Mouse (Mus musculus) cerebellum, adult 11-12 months (tissue): ENCODE results near the gene Csmd2.

ENCODE experiments used
- DNase-seq: peaks from one replicate; pipeline ENCODE4 v3.0.0; 2022

The Csmd2 gene

DNA sequence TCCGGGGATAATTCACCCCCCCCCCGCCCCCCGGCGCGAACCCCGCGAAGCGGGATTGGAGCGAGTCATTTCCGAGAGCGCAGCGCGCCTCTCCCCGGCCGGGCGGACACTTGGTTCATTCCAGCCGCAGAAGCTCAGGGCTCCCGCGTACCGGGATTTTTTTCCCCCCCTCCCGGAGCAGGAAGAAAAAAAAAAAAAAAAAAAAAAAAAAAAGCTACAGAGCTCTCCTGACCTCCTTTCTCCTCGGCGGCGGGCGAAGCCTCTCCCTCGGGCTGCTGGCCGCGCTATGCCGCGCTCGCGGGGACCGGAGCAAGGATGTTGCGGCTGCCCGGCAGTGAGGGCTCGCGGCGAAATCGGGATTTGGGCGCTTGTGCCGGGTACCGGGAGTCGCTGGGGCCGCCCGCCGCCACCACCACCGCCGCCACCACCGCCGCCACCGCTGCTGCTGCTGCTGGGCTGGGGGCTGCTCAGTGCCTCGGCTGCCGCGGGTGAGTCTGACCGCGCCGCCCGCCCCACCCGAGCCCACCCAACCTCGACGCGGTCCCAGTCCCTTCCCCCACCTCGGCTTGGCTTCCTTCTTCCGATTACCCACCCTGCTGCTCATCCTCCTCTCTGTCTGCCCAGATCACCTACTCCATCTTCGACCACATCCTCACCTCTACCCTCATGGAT is at the start of gene Csmd2:
Csmd2 (plus strand) TSS at position 74 of the 672 bp plus-strand sequence.
- DNase-seq, result peak; percentile 76

DNA sequence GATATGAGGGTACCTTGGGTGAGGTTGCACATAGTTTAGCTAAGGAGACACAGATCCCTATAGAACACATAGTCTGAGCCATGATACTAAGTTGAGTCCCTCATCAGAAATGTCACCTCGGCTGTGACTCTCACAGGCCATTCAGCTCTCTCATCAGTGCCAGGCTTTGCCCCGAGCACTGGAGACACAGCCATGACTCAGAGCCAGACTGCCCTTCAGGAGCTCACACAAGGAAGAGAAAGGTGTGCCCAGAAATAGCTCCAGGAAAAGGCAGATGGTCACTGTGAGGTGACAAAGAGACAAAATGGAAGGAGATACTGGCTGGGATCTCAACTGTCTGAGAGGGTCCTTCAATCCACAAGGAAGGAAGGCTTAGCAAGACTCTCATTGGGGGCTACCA is 40.0 kb upstream of the Csmd2 start:
- peak; percentile 76 for DNase-seq

DNA sequence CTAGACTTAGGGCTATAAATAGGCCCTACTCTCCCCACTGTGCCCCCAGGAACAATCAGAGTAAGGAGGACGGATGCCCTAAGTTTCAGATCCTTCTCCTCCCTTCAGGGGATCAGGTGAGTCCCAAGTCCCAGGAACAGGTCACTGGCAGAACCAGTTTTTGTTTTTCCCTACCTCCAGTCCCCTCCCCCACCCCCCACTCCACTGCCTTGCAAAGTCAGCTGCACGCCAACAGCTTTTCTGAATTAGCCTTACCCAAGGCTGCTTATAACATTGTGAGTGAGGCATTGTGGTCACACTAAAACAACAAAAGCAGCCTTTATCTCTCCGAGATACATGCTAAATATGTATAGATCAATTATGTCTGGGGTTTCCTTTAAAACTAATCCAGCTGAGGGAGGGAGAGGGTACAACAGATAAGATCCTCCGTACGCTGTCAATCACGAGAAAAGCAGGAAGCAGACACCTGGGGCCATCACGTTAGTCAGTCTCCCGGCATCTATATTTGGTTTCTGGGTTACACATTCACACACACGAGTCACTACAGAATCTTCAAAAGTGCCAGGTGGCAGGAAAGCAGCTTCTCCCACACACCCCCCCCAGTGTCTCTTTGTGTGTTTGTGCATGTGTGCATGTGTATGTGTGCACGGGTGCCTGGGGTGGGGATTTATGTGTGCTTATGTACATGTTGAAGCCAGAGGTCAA is 34.5 kb upstream of the Csmd2 start:
- no peak for DNase-seq

DNA sequence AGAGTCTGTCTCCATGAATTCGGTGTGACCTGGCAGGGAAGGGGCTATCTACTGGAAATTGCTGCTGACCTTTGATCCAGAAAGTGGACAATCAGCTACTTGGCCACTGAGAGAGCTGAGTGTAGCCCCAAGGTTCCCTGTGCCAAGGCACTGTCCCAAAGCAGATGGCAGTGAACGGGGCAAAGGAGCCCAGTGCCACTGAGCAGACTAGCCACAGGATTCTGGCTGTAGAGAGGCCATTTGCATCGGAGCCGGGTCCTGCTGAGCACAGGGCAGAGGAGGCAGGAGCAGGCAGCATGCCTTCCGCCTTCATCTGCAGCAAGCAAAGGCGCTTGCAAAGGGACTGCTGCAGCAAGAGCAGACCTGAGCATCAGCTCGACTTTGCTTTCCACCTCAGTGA is 18.6 kb upstream of the Csmd2 start:
- peak; percentile 89 for DNase-seq

DNA sequence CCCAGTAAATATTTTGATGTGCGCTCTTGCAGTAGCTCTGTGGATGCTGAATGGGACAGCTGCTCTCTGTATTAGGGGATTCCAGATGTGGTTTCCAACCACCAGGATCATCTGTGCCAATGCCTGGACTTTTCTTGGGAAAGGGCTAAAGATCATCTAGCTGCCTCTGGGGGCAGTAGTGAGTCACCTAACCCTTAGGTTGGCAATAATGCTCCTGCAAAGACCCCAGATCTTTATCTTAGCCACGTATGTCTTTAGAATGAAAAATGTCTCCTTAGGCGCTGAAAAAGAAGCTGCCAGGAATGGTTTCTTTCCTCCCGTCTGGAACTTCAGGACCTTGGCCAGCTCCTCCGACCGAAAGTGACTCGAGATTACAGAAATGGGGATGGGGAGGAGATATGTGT is 17.6 kb upstream of the Csmd2 start:
- no peak for DNase-seq

DNA sequence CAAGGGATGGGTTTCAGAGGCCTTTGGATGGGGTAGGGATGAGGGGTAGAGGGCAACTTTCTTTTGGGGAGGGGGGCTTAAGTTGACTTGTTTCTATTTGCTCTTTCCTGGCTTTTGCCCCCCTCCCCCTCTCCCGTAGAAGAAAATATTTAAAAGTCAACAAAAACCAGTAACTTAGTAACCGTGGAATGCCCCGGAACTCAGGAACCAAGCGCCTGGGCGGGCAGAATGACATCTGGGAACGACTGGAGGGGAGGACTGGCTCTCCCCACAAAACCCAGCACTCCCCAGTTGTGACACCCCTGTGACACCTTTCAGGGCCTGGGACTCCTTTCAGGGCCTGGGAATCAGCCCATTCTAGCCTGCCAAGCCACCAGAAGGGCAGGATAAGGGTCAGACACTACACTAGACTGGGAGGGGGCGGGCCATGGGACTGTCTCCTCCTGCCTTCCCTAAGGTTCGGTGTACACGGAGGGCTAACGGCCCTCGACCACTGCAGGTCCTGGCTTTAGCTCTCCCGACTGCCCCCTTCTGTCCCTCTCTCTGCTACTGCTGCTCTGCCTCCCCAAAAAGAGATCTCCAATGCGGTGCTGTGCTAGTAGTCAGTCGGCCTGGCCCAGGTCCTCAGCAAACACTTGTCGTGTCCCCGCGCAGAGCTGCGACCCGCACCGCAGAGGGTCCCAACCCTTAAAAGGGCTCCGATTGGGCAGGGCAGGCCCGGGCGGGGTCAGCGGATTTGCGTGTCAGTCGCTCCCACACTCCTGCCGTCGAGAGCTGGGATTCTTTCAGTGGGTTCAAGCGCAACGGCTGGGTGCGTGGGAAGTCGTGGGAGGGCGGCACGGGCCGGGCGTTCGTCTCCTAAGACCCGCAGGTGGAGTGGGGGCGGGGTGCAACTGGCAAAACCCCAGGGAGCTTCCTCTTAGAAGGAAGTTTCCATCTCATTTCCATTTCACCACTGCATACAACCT is 16.5 kb upstream of the Csmd2 start, which contains the start of gene CK137956:
CK137956 (minus strand) TSS at position 51 of the 968 bp plus-strand sequence.
- DNase-seq, result no peak

DNA sequence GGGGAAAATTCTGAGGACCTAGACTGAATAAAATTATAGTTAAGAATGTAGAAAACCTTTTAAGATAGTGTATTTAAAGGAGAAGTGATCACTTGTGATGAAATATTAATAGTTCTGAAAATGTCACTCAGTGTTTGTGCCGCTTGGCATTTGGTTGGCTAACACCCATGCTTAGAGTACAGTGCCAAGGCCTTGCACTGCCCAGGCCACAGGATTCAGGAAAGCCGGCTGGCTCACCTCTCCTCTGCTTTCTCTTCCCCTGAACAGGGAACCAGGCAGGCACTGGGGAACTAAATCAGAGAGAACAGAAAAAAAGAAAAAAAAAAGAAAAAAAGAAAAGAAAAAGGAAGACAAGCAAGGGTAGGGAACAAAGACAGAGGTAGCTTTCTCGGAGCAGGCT is 14.7 kb upstream of the Csmd2 start:
- DNase-seq, result no peak

DNA sequence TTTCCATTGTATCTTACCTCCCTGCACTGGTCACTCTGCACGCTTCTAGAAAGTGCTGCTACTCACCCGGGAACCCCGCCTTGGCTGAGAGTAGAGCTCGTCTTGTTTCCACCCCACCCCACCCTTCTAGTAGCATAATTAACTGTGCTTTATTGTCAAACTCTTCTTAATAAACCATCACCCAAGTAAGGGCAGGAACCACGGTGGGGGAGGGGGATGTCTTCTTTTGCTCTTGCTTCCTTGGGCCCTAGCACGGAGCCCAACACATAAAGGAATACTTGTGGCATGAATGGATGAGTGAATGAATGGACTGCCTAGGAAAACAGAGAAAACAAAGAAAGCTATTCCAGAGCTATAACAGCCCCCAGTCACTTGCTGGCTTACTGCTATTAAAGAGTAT is 6.5 kb upstream of the Csmd2 start:
- DNase-seq, result no peak

DNA sequence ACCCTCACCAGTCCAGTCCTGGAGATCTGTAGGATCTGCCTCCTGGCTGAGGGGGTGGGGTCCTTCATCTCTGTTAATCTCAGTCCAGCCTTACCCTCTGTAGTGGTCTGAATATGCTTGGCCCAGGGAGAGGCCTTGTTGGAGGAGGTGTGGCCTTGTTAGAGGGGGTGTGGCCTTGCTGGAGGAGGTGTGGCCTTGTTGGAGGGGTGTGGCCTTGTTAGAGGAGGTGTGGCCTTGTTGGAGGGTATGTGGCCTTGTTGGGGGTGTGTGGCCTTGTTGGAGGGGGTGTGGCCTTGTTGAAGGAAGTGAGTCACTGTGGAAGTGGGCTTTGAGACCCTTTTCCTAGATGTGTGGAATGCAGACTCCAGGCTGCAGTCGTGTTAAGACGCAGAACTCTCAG is 3.2 kb upstream of the Csmd2 start:
- peak; percentile 15 for DNase-seq

DNA sequence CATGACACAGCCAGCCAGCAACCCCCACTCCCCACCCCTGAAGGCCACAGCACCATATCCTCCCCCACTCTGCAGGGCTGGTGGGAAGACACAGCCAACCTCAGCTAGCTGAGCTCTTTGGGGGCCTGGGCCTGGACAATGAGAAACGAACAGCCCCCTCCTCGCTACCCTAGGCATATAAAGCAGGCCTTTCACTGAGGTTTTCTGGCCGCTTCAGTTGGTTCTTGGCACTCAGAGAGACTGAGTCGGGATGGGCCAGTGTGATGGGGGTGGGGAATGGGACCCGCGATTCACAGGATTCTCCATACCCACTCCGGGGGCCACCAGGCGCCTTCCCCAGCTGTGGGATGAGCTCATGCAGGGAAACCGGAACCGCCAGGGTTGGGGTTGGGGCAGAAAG is 1.8 kb upstream of the Csmd2 start:
- DNase-seq, result peak; percentile 48

DNA sequence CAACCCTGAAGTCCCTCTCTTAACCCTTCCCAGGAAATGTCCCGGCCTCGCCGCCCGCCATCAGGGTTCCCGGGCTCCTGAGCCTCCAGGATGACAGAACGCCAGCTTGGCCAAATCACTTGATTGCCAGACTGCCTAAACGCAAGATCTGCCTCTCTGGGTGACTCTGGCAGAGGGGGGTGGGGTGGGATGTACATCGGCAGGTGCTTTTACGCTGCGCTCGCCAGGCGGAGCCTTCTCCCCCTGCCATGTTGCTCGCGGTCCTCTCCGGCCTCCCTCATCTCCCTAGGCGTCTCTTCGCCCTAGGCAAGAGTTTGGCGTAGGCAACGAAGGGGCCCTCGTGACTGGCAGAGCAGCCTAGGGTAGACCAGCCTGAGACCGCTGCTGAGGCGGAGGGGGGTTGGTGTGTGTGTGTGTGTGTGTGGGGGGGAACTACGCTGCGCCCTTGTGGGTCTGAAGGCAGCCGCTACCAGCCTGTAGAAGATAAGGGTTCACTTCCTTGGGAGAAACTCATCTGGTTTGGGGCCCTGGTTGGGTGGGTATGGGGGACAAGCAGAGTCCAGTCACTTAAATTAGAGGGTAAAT is 1.1 kb upstream of the Csmd2 start:
- peak; percentile 47 for DNase-seq

DNA sequence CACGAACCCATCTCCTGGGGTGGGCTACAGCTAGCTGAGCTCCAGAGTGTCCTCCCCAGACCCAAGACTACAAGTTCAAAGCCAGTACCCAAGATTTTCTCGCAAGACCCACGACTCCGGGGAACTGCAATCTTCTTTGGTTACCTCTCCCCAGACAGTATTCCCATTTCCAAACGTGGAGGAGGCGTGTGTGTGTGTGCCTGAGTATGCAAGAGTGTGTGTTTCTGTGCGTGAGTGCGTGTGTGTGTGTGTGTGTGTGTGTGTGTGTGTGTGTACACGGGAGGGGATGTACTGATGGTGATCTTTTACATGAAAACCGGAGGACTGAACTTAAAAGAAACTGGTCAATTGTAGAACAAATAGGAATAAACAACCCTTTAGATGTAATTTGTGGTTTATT is 387 bp upstream of the Csmd2 start:
- DNase-seq, result peak; percentile 24

DNA sequence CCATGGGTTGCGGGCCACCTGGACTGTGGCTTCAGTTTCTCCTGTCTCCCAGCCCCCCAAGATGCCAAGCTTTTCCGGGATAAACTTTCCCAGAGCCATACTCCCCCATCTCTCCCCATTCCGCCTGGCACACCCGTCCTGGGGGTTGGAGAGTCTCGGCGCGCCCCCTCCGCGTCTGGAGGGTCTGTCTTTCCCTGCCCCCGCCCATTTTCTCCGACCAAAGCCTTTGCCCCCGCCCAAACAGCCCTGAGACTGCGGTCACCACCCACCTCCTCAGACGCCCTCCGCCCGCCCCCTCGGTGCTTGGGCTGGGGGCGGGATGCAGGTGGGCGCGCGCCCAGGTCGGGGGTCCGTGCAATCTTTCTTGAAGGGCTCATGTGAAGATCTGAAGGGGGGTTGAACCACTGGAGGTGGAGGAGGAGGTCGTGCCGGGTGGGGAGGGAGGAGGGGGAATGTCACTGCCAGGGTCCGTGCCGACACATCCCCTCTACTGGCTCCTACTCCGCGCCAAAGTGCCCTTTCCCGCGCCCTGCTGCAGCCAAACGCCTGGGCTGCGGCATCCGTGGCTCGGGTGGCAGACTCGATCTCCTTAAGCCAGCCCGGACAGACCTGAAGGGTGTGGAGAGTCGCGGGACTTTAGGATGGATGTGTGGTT is 996 bp downstream of the Csmd2 start:
- no peak for DNase-seq

DNA sequence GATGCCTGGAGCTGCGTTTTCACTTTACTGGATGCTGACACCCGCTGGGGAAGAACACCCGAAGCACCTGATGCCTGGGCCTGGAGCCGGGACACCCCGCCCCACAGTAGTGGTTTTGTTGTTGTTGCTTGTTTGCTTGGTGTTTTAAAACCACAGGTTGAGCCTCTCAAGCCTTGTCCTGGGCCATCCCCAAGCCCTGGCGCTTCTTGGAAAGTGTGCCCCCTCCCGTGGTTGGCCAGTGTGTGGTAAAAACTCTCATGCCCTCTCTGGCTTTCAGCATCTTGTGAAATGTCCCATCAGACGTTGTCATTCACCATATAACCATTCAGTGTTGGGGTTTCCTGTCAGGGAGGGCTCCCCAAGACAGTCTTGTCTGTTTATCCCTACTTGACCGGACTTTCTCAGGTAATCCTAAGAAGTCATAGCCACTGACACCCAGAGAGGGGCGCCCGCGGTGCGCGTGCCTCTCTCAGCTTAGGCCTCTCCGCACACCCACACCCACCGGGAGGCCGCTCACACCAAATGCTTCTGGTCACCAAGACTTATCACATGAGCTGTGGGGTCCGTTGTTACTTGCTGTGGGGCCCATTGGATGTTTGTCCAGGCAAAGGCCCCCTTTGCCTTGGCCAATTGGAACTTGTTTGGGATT is 1.8 kb downstream of the Csmd2 start:
- peak; percentile 76 for DNase-seq

DNA sequence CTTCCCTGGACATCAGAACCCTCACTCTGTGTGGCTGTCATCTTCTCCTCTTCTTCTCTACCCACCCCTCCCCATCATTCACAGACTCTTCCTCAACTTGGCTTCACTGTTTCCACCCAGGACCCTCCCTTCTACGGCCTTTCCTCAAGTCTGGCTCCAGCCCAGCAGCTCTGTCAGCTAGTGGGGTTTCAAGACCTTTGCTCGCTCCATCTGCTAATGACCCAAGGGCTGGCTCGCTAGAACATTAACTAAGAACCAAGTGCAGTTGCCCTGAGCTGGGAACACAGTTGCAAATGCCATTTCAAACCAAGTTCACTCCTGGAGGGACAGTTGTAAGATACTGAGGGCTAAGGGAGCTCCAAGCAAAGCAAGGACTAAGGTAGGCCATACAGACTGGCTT is 11.6 kb downstream of the Csmd2 start:
- no peak for DNase-seq

DNA sequence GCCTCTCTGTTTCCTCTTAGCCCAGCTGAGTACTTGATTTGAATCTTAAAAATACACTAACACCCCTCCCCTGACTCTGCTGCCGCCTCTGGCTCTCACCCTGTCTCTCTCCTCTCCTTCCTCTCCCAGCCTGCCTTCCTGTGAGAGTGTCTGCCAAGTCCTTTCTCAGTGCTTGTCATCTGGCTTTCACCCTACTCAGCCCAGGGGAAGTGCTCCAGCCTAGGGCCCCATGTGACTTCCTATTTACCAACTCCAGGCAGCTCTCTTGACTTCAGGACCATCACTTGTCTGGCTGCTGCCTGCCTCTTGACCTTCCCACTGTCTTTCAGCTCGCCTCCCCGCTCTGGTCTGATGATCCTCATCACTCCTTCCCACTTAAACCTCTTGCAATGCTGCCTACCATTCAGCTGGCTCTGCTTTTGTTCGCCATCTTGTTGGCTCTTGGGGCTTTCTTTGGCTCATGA is 15.0 kb downstream of the Csmd2 start:
- peak; percentile 31 for DNase-seq

DNA sequence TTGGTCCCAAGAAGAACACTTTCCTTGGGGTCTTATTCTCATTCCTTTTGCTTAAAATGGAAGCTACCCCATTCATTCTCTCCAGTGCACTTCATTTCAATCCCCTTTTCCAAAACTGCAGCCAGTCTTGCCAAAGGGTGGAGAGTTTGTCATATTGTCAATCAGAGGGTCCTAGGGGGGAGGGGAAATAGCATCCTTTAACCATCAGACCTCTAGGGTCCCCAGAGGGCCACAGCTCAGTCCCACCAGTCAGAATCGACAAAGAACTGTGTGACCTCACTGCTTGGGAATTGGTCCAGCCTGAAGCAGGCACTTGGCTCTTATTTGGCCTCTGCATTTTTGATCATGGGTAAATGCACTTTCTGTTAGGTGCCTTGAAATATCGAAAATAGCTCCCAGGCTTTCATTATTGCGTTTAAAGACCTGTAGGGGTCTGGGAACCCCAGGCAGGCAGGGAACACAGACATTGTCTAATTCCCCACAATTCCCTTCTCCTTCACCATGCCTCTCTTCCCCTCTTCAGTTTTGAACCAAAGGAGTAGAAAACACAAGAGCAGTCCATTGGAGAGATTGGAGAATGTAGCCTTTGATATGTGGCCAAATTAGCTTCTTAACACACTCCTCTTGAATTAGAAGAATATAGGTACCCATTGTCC is 17.3 kb downstream of the Csmd2 start:
- DNase-seq, result no peak

DNA sequence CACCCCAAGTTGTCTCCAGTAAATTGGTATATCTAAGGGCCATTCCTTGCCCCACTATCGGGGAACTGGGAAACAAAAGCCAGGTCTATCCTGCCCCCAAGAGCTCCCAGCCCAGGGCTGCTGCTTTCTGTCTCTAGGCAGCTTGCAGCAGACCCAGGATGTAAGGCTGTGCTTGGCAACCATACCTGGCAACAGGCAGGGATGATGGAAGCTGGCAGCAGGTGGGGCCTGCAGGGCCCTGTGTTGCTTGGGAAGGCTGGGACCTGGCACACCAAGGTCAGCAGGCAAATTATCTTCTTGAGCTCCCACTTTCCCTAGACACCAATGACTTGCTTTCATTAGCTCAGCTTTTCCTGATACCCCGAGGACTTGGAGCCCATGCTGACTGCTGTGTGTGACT is 31.8 kb downstream of the Csmd2 start:
- peak; percentile 69 for DNase-seq

DNA sequence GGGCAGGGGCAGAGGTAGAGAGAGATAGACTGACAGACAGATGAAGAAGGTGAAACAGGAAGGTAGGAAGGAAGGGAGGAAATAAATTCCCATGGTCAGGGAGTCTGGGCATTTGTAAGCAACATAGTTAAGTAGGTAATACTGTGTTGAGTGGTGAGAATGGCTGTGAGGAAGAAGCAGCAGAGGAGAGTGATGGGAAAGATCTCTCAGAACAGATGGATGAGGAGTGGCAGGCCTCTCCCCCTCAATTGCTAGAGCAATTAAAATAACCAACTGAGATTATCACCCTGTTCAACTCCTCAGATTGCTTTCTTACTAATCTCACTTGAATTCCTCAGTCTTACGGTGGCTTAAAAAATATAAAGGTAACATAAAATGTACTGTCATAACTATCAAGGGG is 40.6 kb downstream of the Csmd2 start:
- no peak for DNase-seq

DNA sequence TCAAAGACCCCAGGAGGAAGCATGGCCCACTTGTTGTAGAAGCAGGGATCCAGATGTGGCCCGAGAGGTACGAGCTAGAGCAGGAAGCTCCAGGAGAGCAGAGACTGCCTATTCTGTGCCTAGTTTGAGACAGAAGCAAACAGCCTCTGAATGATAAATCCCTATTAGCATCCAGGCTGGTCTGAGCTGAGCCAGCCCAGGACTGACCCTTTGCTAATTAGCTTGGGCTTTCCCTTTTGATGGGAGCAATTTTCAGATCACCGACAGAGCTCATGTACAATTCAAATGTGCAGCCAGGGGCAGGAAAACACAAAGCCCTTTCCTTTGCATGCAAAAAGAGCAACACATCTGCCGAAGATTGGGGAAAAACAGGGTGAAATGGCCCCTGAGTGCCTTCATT is 54.2 kb downstream of the Csmd2 start:
- DNase-seq, result no peak

DNA sequence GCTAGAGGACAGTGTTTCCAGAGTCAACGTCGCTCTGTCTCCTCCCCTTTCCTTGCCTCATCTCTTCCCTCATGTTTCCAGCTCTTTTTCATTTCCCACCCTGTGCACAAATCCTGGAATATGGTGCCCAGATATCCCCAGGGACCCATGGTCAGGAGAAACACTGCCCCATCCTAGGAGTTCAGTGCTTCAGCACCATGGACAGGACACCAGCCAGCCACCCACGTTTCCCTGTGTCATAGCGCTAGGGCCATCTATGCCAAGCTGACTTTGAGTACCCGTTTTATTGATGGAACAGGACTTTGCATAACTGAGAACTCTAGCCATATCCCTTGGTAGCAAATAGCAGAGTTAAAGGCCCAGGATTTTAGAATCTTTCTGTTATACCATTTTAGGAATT is 55.0 kb downstream of the Csmd2 start:
- no peak for DNase-seq
